Mouse (Mus musculus) sigmoid colon, adult 10 weeks (tissue): ENCODE measurements around the gene Gm6358. TPM values are rescaled to one million over a fixed set of nuclear protein-coding genes. Genes with fewer than 3 reads are reported as not detected.

Experiments
- polyA plus RNA-seq: library from polyadenylated mRNA; stranded (reverse); fragments of 350-450 nt; fragmentation: Illumina TruSeq; extraction: RNeasy Lipid Tissue Mini Kit (QIAGEN cat#74804); gene quantifications from one replicate; pipeline ENCODE4 v1.2.3, GENCODE M21; 2014; ENCODE audit warnings: low read depth, low replicate concordance

The Gm6358 gene
- not detected for polyA plus RNA-seq

GRCm38 (mm10) chr16:89140551-89140950 lies at the start of gene Gm6358:
Gene Gm6358, plus strand, starts transcription at chr16:89140851.

GRCm38 (mm10) chr16:89150786-89151185 lies 10.1 kb downstream of the Gm6358 start, which contains the start of gene Gm10061:
Gene Gm10061, plus strand, starts transcription at chr16:89151086.

GRCm38 (mm10) chr16:89157652-89158051 lies 17.0 kb downstream of the Gm6358 start, which contains the start of gene Gm9789:
Gene Gm9789, plus strand, starts transcription at chr16:89157952.

GRCm38 (mm10) chr16:89169190-89169589 lies 28.5 kb downstream of the Gm6358 start, which contains the start of gene Gm7735:
Gene Gm7735, plus strand, starts transcription at chr16:89169490.

GRCm38 (mm10) chr16:89174435-89174834 lies 33.8 kb downstream of the Gm6358 start, which contains the start of gene 1110057P08Rik:
Gene 1110057P08Rik, plus strand, starts transcription at chr16:89174735.

Other genes starting within 250 kb of the Gm6358 start
- not detected for gene Krtap19-5, start 244.4 kb upstream of the Gm6358 start, polyA plus RNA-seq
- not detected for gene Krtap19-9b, start 208.6 kb upstream of the Gm6358 start, polyA plus RNA-seq
- not detected for gene Krtap16-3, start 178.0 kb upstream of the Gm6358 start, polyA plus RNA-seq
- not detected for gene Krtap22-2, start 130.1 kb upstream of the Gm6358 start, polyA plus RNA-seq
- gene Gm10229, start 125.6 kb upstream of the Gm6358 start, polyA plus RNA-seq, result not detected
- not detected for gene Krtap6-1, start 109.2 kb upstream of the Gm6358 start, polyA plus RNA-seq
- not detected for gene Gm10228, start 99.4 kb upstream of the Gm6358 start, polyA plus RNA-seq
- gene Krtap6-5, start 93.0 kb upstream of the Gm6358 start, polyA plus RNA-seq, result not detected
- gene 1110025L11Rik, start 76.8 kb upstream of the Gm6358 start, polyA plus RNA-seq, result not detected
- not detected for gene Krtap6-3, start 56.8 kb upstream of the Gm6358 start, polyA plus RNA-seq
- gene Gm10061, start 10.2 kb downstream of the Gm6358 start, polyA plus RNA-seq, result not detected
- not detected for gene Gm9789, start 17.1 kb downstream of the Gm6358 start, polyA plus RNA-seq
- gene Gm7735, start 28.6 kb downstream of the Gm6358 start, polyA plus RNA-seq, result not detected
- not detected for gene 1110057P08Rik, start 33.9 kb downstream of the Gm6358 start, polyA plus RNA-seq
- not detected for gene Krtap20-2, start 65.0 kb downstream of the Gm6358 start, polyA plus RNA-seq